Mouse (Mus musculus) embryonic facial prominence, embryonic 15.5 days (tissue): ENCODE measurements at regions not wholly inside any gene's neighbourhood (a gene's known extent, or its start where the extent isn't known, plus 50 kb on each side); places are given as distances from the start of the nearest gene placed in this dataset.

Source experiments
- ATAC-seq: fragments of 200-750 bp; cut with Nextera tagmentation; 2 replicates; pipeline ENCODE4 v1.8.0; 2017; ENCODE audit warnings: low read depth, moderate TSS enrichment; ENCODE audit not compliant: insufficient number of reproducible peaks, low FRiP score, low TSS enrichment
- H3K27ac ChIP-seq: fragments of 300-500 bp; sonication (generic); replicated peaks from 2 replicates; pipeline ENCODE4 v1.5.1; 2015; ENCODE audit warnings: mild to moderate bottlenecking, inconsistent platforms
- H3K27me3 ChIP-seq: fragments of 300-500 bp; sonication (generic); 2 replicates; pipeline ENCODE4 v1.6.1; 2015; ENCODE audit warnings: inconsistent platforms
- H3K36me3 ChIP-seq: fragments of 300-500 bp; sonication (generic); 2 replicates; pipeline ENCODE4 v1.6.1; 2015; ENCODE audit warnings: mild to moderate bottlenecking, inconsistent platforms
- H3K4me1 ChIP-seq: fragments of 300-500 bp; sonication (generic); 2 replicates; pipeline ENCODE4 v1.6.1; 2015; ENCODE audit warnings: inconsistent platforms
- H3K4me2 ChIP-seq: fragments of 300-500 bp; sonication (generic); replicated peaks from 2 replicates; pipeline ENCODE4 v1.6.1; 2015; ENCODE audit warnings: mild to moderate bottlenecking, inconsistent platforms
- H3K4me3 ChIP-seq: fragments of 300-500 bp; sonication (generic); replicated peaks from 2 replicates; pipeline ENCODE4 v1.5.1; 2015; ENCODE audit warnings: mild to moderate bottlenecking, inconsistent platforms
- H3K9ac ChIP-seq: fragments of 300-500 bp; sonication (generic); 2 replicates; pipeline ENCODE4 v1.6.1; 2015; ENCODE audit warnings: inconsistent platforms
- H3K9me3 ChIP-seq: fragments of 300-500 bp; sonication (generic); replicated peaks from 2 replicates; pipeline ENCODE4 v1.6.1; 2016; ENCODE audit warnings: inconsistent platforms
- WGBS: fragments of 180-500 bp; shearing (Covaris S2); methylation state at CpG from one replicate; pipeline ENCODE4 v1.1.7; 2015; 5-methylcytosine and 5-hydroxymethylcytosine counted together

DNA sequence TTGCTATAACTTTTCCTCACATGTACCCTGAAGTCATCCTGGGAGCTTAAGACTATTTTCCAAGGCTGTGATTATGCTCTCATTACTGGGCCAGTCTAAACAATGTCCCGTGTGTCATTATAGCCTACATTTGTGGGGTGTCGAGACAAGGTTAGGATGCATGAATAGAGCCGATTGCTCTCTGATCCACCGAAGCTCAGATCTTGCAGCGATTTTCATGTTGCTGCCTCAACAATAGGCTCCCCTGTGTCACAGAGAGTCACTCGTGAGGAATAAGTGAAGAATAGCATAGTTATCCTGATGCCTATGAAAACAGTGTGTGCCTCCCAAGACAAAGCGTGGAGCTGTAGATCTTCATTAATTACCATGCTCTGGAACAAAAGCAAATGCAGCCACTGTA is 83.7 kb upstream of the Map3k7 start:
- H3K36me3 ChIP-seq = no peaks in the 10 kb centered on the region
- H3K9ac ChIP-seq = no peak overlapping the region
- H3K27me3 ChIP-seq = no peaks in the 10 kb centered on the region
- WGBS = 58% methylated on average over 7 of the region's 7 CpGs
- no peak overlapping the region for H3K27ac ChIP-seq
- no peak overlapping the region for H3K4me2 ChIP-seq
- ATAC-seq = no peak
- H3K4me1 ChIP-seq = no peaks in the 10 kb centered on the region
- H3K4me3 ChIP-seq = no peak overlapping the region
- no peaks in the 10 kb centered on the region for H3K9me3 ChIP-seq

DNA sequence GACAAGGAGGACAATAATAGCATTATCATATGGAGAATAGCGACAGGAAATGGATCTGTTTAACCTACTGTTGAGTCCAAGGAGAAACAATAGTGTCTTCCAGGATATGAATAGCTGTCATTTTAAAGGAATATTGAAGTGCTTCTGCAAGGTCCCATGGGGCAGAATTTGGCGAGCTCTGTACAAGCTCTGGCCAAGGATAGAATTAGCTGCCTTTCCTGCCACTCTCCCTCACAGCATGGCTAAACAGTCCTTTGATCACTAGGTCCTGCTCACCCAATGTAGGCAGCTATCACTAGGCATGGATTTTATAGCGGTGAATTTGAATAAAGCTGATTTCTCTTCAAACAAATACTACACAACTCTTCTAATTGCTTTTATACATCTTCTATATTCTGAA is 74.2 kb upstream of the Map3k7 start:
- ATAC-seq = no peak
- no peak overlapping the region for H3K9ac ChIP-seq
- H3K9me3 ChIP-seq = no peaks in the 10 kb centered on the region
- WGBS = 58% methylated on average over 3 of the region's 3 CpGs
- H3K36me3 ChIP-seq = no peaks in the 10 kb centered on the region
- no peak overlapping the region for H3K27ac ChIP-seq
- no peak overlapping the region for H3K4me2 ChIP-seq
- no peak overlapping the region for H3K4me3 ChIP-seq
- no peaks in the 10 kb centered on the region for H3K4me1 ChIP-seq
- no peaks in the 10 kb centered on the region for H3K27me3 ChIP-seq

DNA sequence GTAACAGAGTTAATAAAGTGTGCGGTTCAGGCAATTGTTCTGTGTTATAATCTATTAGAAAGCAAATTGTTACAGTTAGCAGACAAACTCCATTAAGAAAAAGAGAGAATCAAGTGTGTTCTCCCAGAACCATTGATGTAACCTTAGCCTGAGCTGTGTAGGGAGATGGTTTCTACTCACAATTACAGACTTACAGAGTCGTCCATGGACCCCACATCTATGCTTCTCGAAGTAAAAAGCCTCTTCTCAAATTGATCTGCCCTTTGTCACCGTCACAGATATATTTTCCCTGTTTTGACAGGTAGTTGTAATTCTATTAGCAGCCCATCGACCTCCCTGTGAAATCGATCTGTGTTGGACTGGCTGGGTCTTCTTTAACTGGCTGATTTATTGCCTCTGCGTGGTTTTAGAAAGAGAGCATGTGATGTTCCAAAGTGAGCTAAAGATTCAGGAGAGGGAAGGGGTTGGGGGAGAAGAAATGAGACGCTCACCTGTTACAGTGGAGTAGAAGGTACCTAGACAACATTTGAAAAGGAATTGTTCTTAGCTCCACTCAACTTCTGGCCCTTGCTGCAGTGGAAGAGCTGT is 54.7 kb upstream of the Map3k7 start:
- no peaks in the 10 kb centered on the region for H3K27me3 ChIP-seq
- no peak overlapping the region for H3K4me3 ChIP-seq
- H3K9ac ChIP-seq = no peak overlapping the region
- 75% methylated on average over 8 of the region's 8 CpGs for WGBS
- H3K36me3 ChIP-seq = no peaks in the 10 kb centered on the region
- no peaks in the 10 kb centered on the region for H3K9me3 ChIP-seq
- H3K4me1 ChIP-seq = no peaks in the 10 kb centered on the region
- H3K4me2 ChIP-seq = no peak overlapping the region
- ATAC-seq = no peak
- H3K27ac ChIP-seq = no peak overlapping the region
